Mouse (Mus musculus): ENCODE measurements at regions not wholly inside any gene's neighbourhood (a gene's known extent, or its start where the extent isn't known, plus 50 kb on each side); places are given as distances from the start of the nearest gene placed in this dataset.

DNA sequence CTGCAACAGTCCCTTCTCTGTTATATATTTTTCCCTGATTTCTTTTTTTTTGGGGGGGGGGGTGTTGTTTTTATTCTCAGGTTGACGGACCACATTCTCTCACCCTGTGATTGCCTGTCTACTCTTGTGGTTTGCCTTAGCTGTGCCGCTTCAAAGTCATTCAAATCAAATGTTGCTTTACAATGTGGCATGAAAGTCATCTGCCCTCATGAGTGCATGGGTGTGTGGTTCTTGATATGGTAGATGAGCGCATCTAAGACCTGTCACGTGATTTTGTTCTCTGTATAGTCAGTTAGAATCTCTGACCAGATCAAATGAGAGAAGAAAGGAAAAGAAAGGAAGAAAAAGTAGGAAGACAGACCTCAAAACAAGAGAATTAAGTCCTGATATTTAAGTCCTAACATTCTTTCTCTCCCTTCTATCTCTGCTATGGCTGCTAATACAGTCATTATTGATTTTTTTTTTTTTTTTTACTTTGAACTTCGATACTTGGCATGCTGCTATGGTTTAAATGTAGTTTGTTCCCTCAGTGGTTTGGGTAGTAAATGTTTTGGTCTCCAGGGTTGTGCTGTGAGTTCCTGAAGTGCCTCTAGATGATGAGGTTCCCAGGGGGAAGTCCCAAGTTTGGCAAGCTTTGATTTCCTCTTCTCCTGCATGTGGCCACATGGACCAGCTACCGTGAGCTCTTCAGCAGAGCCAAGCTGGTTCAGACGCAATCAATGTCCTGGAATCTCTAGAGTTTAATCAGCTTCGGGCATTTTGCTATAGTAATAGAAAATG is 91.2 kb upstream of the Npas2 start:
- Histone ChIP-seq H3K4me1 (replicated peaks) (peaks cover 8% of the 10 kb centered on the region), H3K27ac (no peak overlapping the region), H3K9ac (no peak overlapping the region), H3K27me3 (no peaks in the 10 kb centered on the region), H3K9me3 (replicated peaks) (no peaks in the 10 kb centered on the region), H3K4me3 (replicated peaks) (no peak overlapping the region), H3K4me2 (no peak overlapping the region), H3K36me3 (no peaks in the 10 kb centered on the region)
- WGBS (ENCODE audit: insufficient replicate concordance): 63% methylated on average over 8 of the region's 8 CpGs
- no peak for DNase-seq
- no peak for ATAC-seq (ENCODE audit: low read depth)

DNA sequence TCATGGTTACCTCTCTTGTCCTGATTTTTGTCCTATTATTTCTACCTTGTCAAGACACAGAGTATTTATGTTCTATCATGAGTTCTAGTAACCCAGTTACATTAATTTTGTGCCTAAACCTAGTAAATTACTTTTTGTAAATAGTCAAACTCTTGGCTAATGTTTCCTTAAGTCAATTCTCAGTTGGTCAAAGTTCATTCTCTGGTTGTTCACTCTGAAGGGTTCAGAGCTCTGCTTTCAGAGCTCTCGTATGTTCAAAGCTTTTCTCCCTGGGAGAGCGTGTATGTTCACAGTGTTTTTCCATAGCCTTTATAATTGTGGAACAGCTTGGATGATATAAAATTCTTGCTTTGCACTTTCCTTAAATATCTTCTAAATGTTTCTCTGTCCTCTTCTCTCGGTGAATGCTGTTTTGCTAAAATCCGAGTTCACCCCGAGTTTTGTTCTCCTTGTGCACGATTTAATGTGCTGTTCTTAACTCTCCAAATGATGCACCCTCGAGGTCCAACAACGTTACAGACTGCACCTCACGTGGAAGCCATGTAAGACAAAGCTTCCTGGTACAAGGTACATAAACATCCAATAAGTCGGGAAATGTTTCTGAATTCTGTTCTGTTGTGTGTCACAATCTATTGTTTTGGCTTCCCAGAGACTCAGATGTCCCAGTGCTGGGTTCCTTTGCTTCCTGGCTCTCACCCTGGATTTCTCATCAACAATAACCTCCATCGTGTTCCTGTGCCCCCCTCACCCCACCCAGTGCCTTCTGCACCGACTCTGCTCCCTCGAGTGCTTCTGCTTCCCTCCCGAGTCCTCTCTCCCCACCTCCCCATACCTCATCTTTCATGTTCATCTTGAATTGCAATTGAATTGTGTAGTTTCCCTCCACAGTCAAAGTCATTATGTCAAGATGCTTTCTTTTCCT is 90.3 kb upstream of the Npas2 start:
- H3K4me2 ChIP-seq: no peak overlapping the region
- no peak for DNase-seq
- H3K36me3 ChIP-seq: no peaks in the 10 kb centered on the region
- no peaks in the 10 kb centered on the region for H3K9me3 ChIP-seq (replicated peaks)
- ATAC-seq (ENCODE audit: low read depth): no peak
- peaks cover 8% of the 10 kb centered on the region for H3K4me1 ChIP-seq (replicated peaks)
- no peak overlapping the region for H3K27ac ChIP-seq
- no peak overlapping the region for H3K4me3 ChIP-seq (replicated peaks)
- no peak overlapping the region for H3K9ac ChIP-seq
- WGBS (ENCODE audit: insufficient replicate concordance): 49% methylated on average over 14 of the region's 14 CpGs
- no peaks in the 10 kb centered on the region for H3K27me3 ChIP-seq

DNA sequence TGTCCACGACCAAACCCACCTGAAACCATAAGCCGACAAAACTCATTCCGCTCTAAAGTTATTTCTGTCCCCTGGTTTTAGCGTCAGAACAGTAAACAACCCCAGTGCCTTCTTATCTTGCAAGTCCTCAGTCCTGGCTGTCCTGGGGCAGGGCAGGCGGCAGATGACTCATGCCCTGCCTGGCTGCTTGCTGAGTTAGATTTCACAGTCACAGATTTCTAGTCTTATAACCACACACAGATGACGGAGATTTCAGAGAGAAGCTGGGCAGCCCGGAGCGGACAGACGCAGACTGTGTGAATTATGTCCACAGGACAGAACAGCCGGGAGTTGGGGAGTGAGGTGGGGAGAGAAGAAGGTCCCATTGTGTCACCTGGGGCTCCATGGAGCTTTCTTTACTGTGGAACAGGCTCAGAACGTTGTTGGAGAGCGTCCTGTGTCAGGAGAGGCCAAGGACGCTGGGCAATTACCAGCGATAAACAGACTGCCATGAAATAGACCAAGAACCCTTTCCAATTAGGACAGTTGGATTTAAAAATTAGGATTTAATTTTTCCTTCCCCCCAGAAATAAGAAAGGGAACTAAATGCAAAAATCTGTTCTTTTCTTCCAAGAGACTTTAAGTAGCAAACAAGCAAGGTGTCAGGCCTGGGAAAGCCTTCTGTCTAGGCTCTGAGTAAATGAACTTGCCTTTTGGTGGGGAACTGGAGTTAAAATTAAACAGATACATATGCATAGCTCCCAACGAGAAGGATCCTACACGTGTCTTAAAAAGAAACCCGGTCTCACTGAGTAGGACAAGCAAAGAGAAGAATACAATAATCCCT is 87.8 kb upstream of the Npas2 start:
- Histone ChIP-seq H3K9ac (no peak overlapping the region), H3K36me3 (no peaks in the 10 kb centered on the region), H3K9me3 (replicated peaks) (no peaks in the 10 kb centered on the region), H3K27ac (no peak overlapping the region), H3K4me3 (replicated peaks) (no peak overlapping the region), H3K4me1 (replicated peaks) (peaks cover 8% of the 10 kb centered on the region), H3K27me3 (no peaks in the 10 kb centered on the region), H3K4me2 (no peak overlapping the region)
- 25% methylated on average over 17 of the region's 17 CpGs for WGBS (ENCODE audit: insufficient replicate concordance)
- ATAC-seq (ENCODE audit: low read depth) (no peak), DNase-seq (no peak)

DNA sequence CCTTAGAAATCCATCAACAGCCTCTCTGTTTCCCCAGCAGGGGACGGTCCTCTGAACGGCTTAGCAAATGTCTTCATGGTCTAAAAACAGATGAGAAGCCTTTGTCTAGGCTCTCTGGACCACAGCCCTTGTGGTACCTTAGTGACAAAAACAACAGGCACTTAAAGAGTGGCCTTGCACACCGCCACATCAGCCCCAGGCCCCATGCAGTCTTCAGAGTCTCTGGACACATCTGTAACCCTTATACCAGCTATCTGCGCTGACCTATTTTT is 87.2 kb upstream of the Npas2 start:
- H3K4me2 ChIP-seq: no peak overlapping the region
- H3K4me1 ChIP-seq (replicated peaks): peaks cover 8% of the 10 kb centered on the region
- no peak overlapping the region for H3K9ac ChIP-seq
- no peak for ATAC-seq (ENCODE audit: low read depth)
- 81% methylated on average over 4 of the region's 4 CpGs for WGBS (ENCODE audit: insufficient replicate concordance)
- no peaks in the 10 kb centered on the region for H3K27me3 ChIP-seq
- no peaks in the 10 kb centered on the region for H3K36me3 ChIP-seq
- no peak overlapping the region for H3K4me3 ChIP-seq (replicated peaks)
- H3K9me3 ChIP-seq (replicated peaks): no peaks in the 10 kb centered on the region
- DNase-seq: no peak
- H3K27ac ChIP-seq: no peak overlapping the region

DNA sequence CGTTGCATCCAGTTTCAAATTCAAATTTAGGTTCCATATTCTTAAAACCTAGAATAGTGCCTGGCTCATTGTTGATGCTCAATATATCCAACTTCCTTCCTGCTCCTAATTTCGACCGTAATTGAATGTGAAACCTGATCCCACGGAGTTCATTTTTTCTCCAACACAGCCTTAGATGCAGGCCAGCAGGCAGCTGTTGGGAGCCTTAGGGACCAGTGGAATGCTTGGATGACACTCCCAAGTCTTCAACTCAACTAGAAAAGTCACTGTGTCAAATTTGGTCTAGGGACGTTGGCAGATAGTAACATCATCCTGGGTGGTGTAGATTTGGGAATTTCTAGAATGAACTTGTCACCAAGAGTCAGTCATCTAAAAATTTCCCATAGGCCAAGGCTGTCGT is 86.9 kb upstream of the Npas2 start:
- H3K4me2 ChIP-seq: no peak overlapping the region
- ATAC-seq (ENCODE audit: low read depth) (no peak), DNase-seq (no peak)
- H3K9ac ChIP-seq: no peak overlapping the region
- no peaks in the 10 kb centered on the region for H3K36me3 ChIP-seq
- no peak overlapping the region for H3K4me3 ChIP-seq (replicated peaks)
- H3K4me1 ChIP-seq (replicated peaks): peaks cover 8% of the 10 kb centered on the region
- H3K27ac ChIP-seq: no peak overlapping the region
- H3K9me3 ChIP-seq (replicated peaks): no peaks in the 10 kb centered on the region
- H3K27me3 ChIP-seq: no peaks in the 10 kb centered on the region
- 58% methylated on average over 6 of the region's 6 CpGs for WGBS (ENCODE audit: insufficient replicate concordance)

DNA sequence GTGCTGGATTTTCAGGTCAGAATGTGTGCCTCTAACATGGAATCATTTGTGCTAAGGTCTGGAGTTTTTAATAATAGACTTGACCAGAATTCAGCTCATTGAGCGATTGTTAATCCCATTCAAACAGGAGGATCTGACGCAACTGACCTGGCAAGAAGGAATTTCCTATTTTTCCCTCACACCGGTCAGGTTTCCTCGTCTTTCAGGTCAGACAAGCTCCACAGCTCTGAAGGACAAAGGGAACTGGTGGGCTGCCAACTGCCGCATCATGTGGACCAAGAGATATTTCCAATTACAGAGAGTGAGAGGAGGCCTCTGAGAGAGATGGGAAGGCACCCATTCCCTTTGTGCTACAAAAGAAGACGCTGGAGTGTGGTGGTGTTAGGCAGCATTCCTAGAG is 77.2 kb upstream of the Npas2 start:
- WGBS (ENCODE audit: insufficient replicate concordance): 71% methylated on average over 6 of the region's 6 CpGs
- H3K4me2 ChIP-seq: no peak overlapping the region
- H3K4me1 ChIP-seq (replicated peaks): no peaks in the 10 kb centered on the region
- H3K4me3 ChIP-seq (replicated peaks): no peak overlapping the region
- no peaks in the 10 kb centered on the region for H3K36me3 ChIP-seq
- H3K27me3 ChIP-seq: no peaks in the 10 kb centered on the region
- ATAC-seq (ENCODE audit: low read depth) (no peak), DNase-seq (no peak)
- no peak overlapping the region for H3K27ac ChIP-seq
- H3K9me3 ChIP-seq (replicated peaks): no peaks in the 10 kb centered on the region
- H3K9ac ChIP-seq: no peak overlapping the region

DNA sequence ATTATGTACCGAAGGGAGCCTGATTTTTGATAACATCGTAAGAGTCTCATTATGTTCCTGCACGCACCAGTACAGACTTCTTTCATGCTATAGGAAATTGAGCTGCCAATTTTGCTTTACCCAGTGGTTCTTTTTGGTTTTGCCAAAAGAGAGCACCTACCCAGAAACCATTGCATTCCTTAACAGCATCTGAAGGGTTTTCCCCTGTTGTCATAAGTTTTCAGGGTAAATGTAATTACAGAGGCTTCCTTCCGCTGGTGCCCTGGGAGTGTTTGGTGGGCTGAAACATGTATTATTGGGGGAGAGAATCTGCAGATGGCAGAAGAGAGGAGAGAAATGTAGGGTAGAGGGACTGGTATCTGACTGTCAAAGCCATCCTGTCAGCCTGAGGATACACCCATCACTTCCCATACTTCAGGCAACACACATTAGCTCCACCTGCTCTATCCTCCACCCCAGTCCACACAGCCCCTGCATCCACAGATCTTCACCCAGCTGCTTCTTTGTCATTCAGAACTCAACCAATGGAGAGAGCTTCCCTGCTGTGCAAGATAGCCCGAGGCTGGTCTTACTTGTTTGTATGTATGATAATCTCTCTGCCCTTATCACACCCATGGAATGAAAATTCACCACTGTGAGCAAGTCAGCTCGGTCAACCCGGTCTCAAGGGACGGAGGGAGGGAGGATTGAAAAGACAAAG is 71.1 kb upstream of the Npas2 start:
- Histone ChIP-seq H3K27ac (no peak overlapping the region), H3K4me3 (replicated peaks) (no peak overlapping the region), H3K4me1 (replicated peaks) (peaks cover 7% of the 10 kb centered on the region; the same call in 1 of the 2 replicates), H3K27me3 (no peaks in the 10 kb centered on the region), H3K4me2 (no peak overlapping the region), H3K36me3 (no peaks in the 10 kb centered on the region), H3K9ac (no peak overlapping the region), H3K9me3 (replicated peaks) (no peaks in the 10 kb centered on the region)
- WGBS (ENCODE audit: insufficient replicate concordance): 35% methylated on average over 8 of the region's 8 CpGs
- ATAC-seq (ENCODE audit: low read depth) (no peak), DNase-seq (no peak)

DNA sequence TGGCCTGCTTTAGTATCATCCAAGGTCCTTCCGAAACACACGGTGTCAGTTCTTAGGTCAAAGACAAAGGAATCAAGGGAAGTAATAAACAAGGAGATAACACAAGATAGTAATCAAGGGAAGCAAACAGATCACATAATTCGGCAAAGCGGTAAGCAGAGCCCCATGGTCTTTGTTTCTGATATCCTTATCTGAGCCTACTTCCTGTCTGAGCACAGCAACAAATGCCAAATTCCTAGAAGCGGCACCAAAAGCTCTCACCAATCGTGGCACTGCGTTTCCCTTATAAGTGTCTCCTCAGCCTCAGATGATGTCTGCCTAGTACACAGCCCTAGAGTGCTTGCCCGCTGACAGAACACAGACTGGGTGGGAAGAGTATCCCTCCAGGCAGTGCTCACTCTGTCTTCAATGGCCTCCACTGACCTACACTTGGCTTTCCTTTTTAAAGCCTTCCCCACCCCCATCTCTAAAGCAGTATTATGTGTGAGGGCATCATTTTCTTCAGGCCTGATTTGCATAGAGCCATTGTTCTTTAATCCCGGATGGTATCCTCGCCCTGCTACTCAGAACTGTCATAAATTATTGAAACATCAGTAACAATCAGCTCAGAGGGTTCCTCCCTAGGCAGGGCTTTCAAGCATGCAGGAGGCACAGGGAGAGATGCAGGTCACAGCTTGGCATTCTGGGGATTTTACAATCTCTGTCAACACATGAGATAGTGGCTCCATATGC is 70.3 kb upstream of the Npas2 start:
- Histone ChIP-seq H3K27me3 (no peaks in the 10 kb centered on the region), H3K36me3 (no peaks in the 10 kb centered on the region), H3K9me3 (replicated peaks) (no peaks in the 10 kb centered on the region), H3K4me2 (no peak overlapping the region), H3K9ac (no peak overlapping the region), H3K4me3 (replicated peaks) (no peak overlapping the region), H3K27ac (no peak overlapping the region), H3K4me1 (replicated peaks) (peaks cover 7% of the 10 kb centered on the region; the same call in 1 of the 2 replicates)
- DNase-seq (no peak), ATAC-seq (ENCODE audit: low read depth) (no peak)
- 15% methylated on average over 10 of the region's 10 CpGs for WGBS (ENCODE audit: insufficient replicate concordance)

DNA sequence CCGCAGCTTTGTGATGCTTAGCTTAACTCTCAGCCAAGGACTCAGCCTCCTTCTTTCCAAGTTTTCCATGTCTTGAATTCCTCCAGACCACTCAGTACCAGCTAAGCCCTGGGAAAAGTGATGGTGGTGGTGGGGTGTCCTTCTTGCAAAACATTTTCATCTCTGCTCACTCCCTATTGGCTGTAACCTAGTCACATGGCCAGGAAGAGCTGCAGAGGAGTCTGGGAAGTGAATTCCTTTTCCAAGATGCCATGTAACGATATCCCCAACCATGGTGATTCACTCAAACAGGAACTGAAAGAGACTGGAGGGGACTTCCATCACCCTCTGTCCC is 69.8 kb upstream of the Npas2 start:
- Histone ChIP-seq H3K9me3 (replicated peaks) (no peaks in the 10 kb centered on the region), H3K27ac (no peak overlapping the region), H3K4me2 (no peak overlapping the region), H3K4me1 (replicated peaks) (peaks cover 7% of the 10 kb centered on the region; the same call in 1 of the 2 replicates), H3K4me3 (replicated peaks) (no peak overlapping the region), H3K36me3 (no peaks in the 10 kb centered on the region), H3K9ac (no peak overlapping the region), H3K27me3 (no peaks in the 10 kb centered on the region)
- WGBS (ENCODE audit: insufficient replicate concordance): 70% methylated on average over 2 of the region's 2 CpGs
- DNase-seq (no peak), ATAC-seq (ENCODE audit: low read depth) (no peak)

DNA sequence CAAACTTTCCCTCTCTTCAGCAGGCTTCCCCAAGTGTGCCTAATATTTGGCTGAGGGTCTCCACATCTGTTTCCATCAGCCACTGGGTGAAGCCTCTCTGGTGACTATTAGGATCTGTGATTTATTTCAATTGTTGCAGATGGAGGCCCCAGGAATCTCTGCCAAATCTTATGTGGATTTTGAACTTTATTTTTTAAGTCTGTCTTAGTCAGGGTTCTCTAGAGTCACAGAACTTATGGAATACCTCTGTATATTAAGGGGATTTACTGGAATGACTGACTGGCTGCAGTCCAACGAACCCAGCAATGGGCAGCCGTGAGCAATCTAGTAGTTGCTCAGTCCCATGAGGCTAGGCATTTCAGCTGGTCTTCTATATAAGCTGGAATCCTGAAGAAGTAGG is 59.0 kb upstream of the Npas2 start:
- no peaks in the 10 kb centered on the region for H3K4me1 ChIP-seq (replicated peaks)
- H3K4me3 ChIP-seq (replicated peaks): no peak overlapping the region
- H3K27ac ChIP-seq: no peak overlapping the region
- no peaks in the 10 kb centered on the region for H3K9me3 ChIP-seq (replicated peaks)
- DNase-seq (no peak), ATAC-seq (ENCODE audit: low read depth) (no peak)
- no peak overlapping the region for H3K4me2 ChIP-seq
- 70% methylated on average over 2 of the region's 2 CpGs for WGBS (ENCODE audit: insufficient replicate concordance)
- no peaks in the 10 kb centered on the region for H3K27me3 ChIP-seq
- H3K9ac ChIP-seq: no peak overlapping the region
- H3K36me3 ChIP-seq: no peaks in the 10 kb centered on the region
